Mouse (Mus musculus): ENCODE measurements at regions not wholly inside any gene's neighbourhood (a gene's known extent, or its start where the extent isn't known, plus 50 kb on each side); places are given as distances from the start of the nearest gene placed in this dataset.

- Histone ChIP-seq H3K4me1 (ENCODE audit: control insufficient read depth, insufficient read depth, low read length) (no peaks in the 10 kb centered on the region), H3K4me3 (replicated peaks; ENCODE audit: extremely low read depth, low read depth, low read length) (no peak overlapping the region)
- no peak for TF ChIP-seq POLR2A (IDR thresholded peaks at IDR 0.05; ENCODE audit: borderline replicate concordance, extremely low read depth, low read depth, low read length)
- peak; percentile 71 for TF ChIP-seq CTCF (IDR thresholded peaks at IDR 0.05; ENCODE audit: insufficient read depth, low read length)
- 41% methylated on average over 23 of the region's 23 CpGs for WGBS
- DNase-seq: peak; percentile 53
Measured at GRCm38 (mm10) chr9:50443708-50444463, 50.4 kb upstream of the Plet1 start.
